Mouse (Mus musculus) kidney, postnatal 4 days (tissue): ENCODE measurements around the gene Shank2.

Experiments
- DNase-seq, 2 experiments: peaks; one replicate each; pipeline ENCODE4 v3.0.0; 2021; ENCODE audit warnings: mixed read lengths in 2 of 2

Gene Shank2

DNA sequence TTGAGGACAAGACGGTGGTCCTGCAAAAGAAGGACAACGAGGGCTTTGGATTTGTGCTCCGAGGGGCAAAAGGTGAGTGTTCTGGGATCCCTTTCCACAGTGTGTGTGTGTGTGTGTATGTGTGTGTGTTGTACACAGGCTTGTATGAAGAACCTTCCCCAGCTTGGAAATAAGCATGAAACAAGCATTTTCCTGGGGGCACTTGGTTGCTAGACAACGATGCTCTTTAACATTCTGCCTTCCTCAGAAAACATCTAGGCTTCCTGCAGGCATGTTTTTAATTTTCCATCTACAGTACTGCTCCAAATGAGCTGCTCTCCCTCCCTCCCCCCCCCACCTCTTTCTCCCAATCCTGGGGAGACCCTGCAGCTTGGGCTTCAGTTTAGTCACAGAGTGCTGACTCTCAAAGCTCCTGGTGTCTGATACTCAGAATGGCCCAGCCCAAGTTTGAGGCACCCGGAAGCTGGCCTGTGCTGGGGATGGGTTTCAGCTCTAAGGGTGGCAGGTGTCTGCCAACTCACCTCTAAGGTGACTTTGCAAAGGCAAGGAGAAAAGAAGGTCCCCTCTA, 283.4 kb downstream of the Shank2 start:
- DNase-seq: no peak

DNA sequence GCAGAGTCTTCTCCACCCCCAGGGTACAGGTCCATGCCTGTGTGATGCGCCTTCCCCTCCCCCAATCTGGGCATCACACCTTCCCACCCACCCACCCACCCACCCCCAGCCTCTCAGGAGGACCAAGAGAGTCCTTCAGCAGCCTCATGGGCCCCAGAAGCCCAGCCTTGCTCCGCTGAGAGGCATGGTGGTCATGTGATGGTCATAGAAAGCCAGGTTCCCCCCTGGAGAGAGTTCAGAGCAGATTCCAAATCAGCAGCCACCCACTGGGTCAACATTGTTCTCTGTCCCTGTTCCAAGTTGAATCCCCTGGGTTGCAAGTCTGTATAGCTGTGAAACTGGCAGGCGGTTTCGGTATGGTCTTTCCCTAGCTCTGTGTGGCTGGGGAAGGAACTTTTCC, 284.2 kb downstream of the Shank2 start:
- DNase-seq: no peak

DNA sequence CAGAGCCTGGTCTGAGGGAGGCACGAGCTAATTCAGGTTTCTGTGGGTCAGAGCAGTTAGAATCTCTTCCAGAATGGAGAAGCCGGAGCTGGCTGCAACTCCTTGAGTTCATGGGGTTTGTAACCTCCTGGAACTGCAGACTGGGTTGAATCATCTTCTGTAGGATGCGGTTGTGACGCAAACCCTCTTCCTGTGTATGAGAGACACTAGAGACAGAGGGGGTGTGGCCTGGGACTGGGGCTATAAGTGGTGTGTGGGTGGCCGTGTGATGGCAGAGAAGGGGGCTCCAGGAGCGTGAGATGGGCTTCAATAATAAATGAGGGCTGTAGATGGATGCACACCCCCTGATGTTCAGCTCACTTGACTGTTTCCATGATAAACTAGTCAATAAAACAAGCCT, 286.3 kb downstream of the Shank2 start:
- DNase-seq: no peak

DNA sequence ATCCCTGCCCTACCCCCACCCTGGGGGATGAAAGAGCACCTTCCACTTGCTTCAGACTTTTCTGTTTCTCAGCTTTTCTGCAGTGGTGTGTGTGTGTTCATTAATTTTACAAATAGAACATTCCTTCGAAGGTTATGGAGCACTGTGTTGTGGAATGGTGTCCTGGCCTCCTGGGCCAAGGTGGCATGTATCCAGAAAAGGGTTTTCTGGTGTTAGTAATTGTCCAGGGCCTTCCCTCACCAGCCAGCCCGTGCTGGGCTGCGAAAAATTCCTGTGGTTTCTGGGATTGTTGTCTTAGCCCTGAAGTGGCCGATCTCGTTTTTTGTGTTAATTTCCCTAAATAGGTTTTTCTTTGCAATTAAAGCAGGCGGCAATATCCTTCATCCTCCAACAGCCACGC, 289.8 kb downstream of the Shank2 start:
- DNase-seq: no peak

DNA sequence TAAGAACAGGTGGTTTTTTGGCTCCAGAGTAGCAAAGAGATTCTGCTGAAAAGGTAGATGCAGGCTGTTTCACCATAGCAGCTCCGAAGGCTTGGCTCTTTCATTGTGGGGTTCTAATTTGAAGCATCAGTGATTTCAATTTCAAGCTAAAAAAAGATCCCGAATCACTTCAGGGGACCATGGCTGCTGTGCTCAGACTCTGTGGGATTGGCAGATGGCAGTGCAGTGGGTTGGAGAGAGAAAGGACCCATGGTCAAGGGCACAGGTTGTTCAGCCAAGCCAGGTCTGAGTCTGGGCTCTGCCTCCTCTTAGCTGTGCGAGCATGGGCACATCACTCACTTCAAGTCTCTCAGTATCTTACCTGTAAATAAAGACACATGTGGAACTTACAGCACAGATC, 291.9 kb downstream of the Shank2 start:
- DNase-seq: no peak

DNA sequence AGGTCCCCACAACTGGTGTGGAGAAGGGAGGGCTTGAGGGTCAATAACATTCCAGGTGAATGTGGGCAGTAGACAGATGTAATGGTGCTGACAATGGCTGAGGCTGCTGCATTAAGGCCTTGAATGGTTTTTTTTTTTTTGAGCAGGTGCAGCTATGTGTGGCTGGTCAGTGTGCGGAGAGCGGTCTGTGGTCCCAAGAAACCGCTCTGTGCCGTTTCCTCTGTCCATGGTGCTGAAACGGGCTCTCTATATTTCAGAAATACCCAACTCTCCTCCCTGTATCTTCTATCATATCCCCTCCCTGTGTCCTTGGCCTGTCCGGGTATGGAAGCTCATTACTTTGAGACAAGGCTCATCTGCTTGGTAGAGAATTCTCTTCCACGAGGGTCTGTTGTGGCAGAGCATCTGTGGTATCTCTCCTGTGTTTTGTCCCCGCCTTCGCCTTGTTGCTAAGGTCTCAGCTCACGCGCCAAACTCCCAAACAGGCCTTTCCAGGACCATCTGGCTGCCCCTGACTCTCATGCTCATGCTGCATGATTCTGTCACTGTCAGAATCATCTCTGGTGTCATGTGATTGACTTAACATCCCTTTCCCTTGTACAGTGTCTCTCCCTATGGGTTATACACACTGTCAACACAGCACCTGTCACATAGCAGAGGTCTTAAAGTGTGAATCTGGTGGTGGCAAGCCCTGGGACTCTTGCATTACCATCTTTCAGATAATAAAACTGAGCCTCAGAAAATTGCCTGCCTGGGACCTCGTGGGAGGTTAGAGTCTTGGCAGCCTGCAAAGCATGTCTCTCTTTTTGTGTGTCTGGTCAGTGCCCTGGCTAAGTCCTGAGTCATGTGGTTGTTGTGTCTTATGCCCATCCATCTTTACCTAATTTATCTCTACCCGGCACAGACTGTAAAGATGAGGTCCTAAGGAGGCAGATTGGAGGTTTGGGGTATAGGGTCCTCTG, 292.8 kb downstream of the Shank2 start:
- peak; percentile 79 to 80 for DNase-seq

DNA sequence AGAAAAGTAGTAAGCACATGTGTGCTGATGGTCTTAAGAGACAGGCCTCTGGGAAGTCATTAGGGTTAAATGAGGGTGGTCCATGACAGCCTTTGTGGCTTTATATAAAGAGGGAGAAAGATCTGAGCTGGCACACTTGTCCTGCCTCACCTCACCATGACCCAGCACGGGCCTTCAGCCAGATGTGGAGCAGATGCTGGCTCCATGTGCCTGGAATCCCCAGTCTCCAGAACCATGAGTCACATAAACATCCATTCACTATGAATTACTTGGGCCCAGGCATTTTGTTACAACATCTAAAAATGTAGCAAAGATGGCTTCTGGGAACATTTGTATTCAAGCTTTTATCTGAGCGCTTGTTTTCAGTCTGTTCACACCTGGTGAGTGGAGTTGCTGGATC, 297.6 kb downstream of the Shank2 start:
- no peak for DNase-seq

DNA sequence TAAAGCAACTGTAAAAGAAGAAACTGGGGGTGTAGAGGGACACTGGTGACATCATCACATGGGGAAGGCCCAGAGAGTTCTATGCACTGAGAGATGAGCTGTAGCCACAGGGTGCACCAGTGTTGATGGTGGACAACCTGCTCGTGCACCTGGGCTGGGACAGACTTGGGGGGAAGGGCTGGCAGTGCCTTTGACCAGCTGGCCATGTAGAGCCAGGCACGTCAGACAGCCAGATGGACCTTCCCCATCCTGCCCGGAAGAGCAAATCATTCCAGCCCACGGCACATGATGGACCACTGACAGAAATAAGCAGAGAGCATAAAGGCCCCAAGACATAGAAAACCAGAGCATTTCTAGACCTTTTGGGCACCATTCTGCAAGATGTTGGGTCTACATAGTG, 299.9 kb downstream of the Shank2 start:
- no peak for DNase-seq

DNA sequence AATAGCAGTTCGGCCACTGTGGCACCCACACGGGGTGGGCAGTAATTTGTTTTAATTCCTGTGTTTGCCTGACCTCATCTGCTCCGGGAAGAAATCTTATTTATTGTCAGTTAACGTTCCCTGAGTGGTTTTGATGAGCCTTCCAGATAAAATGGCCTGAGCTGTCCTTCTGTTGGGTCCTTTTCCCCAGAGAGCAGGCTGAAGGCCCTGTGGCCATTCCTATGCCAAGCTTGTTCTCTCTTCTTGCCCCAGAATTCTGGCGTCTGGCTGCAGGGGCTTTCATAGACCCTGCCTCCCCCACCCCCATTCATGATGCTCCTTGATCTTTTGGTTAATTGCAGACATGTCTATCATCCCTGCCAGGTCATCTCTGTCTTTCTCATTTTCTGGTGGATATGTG, 300.8 kb downstream of the Shank2 start:
- no peak for DNase-seq

DNA sequence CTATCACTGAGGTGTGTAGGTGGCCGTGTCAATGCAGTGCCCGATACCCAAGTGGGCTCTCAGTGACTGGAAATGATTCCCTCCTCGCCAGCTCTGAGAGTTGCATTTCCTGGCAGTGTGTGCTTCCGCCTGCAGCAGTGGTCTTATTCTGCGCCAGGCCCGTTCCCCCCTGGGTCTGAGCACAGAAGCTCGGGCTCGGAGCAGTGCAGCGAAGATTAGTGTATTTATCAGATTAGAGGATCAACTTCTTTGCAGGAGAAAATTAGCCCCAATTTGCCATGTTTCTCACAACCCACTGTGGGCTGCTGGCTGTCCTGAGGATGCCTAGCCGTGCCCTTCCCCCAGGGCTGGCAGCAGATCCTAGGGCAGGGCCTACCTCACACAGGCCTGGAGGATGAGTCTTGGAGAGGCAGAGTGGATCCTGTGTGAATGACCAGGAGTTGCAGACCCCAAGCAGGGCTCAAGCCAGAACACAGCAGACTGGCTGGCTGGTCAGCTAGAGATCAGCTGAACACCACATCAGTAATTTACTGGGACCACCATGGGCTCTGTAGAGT, 306.2 kb downstream of the Shank2 start:
- no peak for DNase-seq

DNA sequence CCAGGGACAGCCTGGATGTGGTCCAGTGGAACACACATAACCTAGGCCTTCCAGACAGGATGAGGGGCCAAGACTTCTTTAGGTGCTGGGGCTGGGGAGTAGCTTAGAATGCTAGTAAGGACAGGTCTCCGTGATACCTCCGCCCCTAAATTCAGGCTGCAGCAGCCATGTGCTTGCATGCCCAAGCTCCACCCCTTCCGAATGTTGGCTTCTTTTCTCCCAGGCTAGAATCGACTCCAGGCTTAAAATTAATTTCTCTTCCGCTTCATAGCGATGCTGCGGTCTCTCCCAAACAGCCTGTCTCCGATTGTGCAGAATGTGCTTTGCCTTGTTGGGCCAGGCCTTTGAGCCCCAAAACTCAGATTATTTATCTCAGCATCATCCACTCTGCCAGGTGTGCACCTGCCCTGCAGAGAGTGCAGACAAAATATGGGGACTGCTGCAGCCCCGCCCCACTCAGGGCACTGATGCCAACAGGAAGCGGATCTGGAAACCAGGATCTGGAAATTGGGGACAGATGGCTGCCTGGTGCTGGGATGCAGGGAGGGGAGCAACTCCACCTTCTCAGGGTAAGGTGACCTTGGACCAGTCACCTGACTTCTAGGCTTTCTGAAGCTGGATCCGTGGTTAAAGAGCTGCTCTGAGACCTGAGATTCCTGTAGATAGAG, 312.8 kb downstream of the Shank2 start:
- no peak for DNase-seq

DNA sequence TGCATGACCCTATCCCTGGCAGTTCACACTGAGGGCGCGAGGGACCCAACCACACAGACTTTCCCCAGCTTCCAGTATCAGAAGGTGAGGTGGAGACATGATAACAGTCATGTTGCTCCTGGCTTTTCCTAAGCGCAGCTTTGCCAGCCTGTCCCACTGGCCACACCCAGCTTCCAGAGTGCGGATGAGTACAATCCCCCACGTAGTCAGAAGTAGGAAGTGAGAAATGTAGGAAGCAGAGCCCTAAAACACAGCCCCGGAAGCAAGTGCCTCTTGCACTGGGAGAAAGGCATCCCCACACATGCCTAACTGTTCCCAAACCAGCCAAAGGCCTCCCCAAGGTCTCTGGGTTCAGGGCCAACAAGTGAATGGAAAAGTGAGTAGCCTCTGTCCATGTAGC, 314.5 kb downstream of the Shank2 start:
- DNase-seq: no peak

DNA sequence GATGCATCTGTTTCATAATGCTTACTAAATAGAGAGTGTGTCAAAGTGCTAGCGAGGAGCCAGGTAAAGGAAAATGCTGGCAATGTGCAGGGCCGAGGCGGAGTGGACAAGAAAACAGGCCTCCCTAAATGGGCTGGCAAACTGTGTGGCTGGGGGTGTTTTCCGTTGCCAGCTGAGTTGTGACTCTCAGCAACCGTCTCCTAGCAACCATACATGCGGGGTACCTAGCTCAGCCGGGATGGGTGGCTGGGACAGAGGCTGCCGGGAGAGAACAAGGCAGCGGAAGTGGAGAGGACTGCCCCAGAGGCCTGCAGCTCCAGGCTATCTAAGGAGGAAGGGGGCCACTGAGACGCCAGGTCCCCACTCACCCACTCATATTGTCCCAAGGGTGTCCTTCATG, 315.1 kb downstream of the Shank2 start:
- no peak for DNase-seq

DNA sequence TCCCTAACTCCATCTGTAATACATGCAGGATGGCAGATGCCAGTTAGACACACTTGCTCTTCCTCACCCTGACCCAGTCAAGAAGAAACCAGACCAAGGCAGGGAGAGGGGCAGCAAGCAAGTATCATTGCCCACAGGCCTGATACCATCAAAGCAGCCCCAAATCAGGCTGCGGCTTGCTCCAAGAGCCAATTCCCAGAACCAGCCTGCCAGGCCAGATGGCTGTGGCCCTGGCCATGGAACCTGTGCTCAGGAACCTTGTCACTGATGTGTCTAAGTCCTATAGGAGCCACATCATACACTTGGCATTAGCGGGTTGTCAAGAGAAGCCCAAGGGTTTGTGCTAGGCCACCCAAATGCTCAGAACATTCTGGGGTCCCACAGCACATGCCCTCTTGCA, 322.3 kb downstream of the Shank2 start:
- no peak for DNase-seq

DNA sequence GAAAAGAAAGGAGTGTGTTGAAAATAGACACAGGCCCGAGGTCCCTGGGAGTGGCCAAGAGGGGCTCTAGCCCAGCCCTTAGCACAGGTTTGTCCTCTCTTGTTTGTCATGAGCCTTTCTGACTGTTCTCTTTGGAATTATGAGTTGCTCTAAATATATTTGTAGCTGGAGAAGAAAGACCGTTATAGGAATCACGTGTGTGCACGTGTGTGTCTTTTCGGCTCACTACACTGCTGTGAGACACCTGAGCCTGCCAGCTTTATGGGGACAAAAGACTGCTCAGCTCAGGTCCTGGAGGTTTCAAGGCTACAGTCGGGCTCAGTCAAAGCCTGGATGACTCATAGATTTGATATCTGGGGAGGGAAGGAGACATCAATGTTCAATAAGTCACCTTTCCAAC, 323.1 kb downstream of the Shank2 start:
- no peak for DNase-seq

DNA sequence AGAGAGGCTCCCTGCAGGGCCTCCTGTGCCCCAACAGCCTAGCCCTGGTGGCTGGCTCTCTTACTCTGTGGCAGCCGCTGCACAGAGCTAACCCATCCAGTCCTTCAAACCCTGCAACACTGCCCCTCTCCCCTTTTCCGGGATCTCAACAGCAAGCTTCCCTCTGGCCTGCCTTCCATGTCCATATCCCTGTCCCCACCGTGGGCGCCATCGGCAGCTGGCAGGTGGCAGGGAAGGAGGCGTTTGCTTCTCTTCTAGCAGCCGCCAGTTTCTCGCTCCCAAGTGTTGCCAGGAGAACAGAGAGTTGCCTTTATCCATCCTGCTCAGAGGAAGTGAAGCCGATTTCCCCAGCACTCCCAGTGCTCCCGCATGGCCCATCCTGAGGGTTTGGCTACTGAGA, 323.9 kb downstream of the Shank2 start:
- no peak for DNase-seq

DNA sequence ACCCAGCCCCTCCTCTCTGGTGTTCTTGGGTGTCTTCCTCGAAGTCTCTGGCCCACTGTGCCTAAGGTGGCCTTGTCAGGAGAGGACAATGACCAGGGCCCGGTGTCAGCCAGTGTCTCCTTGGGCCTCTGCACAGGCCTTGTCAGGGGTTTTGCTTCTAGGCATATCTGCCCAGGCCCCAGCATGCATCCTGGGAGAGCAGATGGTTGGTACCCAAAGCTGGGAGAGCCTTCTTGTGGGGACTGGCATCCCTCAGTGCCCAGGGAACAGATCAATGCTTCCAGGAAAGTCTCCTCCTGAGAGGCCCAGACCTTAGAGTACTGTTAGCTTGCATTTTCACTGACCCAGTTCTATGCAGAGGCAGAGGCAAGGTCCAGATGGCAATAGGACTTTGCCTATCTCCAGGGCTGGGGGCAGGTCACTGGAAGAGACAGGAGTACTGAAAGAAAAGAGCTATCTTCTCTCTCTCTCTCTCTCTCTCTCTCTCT, 327.7 kb downstream of the Shank2 start:
- no peak for DNase-seq

DNA sequence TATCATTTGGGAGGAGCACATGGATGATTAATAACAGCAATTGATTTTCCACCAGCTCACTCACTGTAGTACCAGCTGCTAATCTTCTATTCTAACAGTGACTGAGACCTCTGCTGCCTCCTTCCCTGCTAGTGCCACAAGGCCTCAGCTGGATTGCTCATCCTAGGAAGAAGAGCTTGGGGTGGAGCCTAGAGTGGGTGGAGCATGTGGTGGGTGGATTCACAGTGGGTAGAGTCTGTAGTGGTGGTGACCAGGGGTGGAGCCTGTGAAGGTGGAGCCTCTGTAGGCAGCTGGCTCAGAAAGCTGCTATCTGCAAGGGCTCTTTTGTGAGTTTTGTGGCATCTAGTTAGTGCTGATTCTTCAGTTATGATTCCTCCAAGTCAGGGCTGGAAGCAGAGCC, 334.9 kb downstream of the Shank2 start:
- peak in 1 of 2 experiments; percentile 7 for DNase-seq

DNA sequence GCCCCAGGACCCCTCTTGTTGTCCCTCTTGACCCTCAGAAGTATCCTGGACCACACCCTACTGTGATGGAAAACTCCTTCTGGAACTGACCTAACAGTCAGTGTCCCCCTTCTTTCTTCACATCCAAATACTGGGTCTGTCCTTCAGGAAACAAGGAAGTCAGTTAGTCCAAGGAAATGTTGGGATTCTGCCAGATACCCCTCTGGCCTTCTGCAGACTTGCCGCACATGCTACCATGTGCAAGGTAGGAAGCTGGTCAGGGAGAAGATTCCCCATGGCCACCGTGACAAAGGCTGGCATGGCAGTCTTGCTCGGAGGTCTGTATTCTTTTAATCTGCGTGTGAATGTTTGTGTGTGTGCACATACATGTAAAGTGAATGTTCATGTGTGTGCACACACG, 337.0 kb downstream of the Shank2 start:
- no peak for DNase-seq

DNA sequence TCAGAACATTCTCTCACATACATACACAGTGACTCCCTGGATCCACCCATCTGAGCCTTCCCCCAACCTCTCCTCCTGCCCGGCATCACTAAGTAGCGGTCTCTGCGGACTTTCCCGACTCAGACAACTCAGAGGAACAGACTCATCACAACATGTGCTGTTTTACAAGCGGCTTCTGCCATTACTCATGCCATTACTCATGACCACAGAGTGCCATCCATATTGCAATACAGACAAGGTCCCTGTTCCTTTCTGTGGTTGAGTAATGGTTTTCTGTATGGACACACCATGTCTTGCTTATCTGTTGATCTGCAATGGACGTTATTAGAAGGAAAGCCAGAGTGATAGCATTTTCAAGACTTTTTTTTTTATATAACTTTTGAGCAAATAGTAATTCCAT, 338.6 kb downstream of the Shank2 start:
- DNase-seq: no peak

DNA sequence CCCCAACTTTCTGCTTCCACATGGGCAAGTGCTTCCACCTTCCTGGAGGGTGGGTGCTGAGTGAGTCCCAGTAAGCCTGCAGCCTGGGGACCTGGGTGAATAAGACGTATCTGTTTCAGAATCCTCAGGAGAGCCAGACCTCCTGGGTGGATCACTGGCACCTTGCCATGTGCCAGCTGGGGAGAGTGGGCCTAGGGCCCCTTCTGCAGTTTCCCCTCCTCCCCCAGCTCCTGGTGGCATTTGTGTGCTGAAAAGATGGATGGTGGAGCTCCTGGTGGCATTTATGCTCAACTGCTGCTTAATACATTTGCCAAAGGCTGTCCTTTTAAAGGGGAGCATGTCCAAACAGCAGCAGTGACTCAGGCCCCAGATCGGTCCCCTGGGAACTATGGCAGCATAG, 364.4 kb downstream of the Shank2 start:
- no peak for DNase-seq

DNA sequence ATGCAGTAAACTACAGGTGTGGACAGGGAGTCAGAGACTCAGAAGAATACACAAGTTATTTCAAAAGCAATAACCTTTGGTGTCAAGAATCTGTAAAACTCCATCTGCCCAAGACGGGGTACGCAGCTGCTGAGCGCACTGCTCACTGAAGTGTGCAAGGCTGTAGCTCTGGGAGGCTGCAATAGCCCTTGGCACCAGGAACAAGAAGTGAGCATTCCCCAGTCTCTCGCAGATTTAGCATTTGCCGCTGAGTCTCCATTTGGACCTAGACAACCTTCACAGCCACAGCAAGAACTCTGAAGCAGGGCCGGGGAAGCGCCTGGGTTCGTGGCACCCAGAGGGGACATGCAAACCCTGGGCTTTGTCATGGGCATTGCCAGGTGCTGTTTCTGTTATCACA, 371.3 kb downstream of the Shank2 start:
- no peak for DNase-seq

DNA sequence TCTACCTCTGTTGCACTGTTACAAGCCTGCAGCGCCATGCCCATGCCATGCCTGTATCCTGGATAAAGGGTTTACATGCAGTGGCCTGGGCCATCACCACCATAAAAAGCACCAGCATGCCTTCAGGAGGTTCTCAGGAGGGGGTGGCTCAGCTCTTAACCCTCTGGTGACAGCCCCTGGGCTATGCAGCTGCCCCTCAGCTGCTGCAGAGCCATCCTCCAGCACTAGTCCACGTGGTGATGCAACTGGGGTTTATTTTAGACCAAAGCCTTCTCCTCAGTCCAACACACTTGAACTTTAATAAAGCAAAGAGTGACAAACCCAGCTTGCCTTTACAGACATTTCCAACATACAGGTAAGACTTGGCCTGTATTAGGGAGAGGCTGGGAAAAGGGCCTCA, 373.8 kb downstream of the Shank2 start:
- DNase-seq: no peak

DNA sequence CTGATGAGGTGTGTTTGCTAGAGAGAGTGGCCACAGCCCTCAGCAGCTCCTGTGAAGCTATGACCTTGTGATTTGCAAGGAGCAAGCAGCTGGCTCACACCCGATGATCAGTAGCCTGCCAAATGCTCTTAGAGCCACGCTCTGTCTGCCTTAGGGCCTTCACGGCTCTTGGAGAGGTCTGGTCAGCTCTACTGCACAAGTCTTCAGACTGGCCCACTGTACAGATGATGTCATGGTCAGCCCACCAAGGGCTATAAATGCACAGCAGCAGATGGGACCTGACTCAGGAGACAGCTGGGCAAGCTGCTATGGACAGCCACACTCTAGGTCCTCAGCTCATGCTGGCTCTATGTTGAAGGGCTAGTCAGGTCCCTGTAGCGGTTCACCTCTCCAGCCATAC, 376.5 kb downstream of the Shank2 start:
- DNase-seq: no peak
